Mouse (Mus musculus) forebrain, embryonic 14.5 days (tissue): ENCODE measurements around the gene Cpsf7. TPM values are rescaled to one million over a fixed set of nuclear protein-coding genes. Genes with fewer than 3 reads are reported as not detected.

Experiments
- ATAC-seq: fragments of 200-750 bp; cut with Nextera tagmentation; 2 replicates; pipeline ENCODE4 v1.8.0; 2017; ENCODE audit warnings: mild to moderate bottlenecking, moderate library complexity
- DNase-seq: peaks from one replicate; pipeline ENCODE4 v3.0.0-alpha.2; 2015; ENCODE audit warnings: low spot score
- H3K27ac ChIP-seq: fragments of 300-500 bp; sonication (generic); 2 replicates; pipeline ENCODE4 v1.5.1; 2014; ENCODE audit warnings: low read depth, mild to moderate bottlenecking, control low read depth, low read length, moderate library complexity
- H3K27me3 ChIP-seq: fragments of 300-500 bp; sonication (generic); replicated peaks from 2 replicates; pipeline ENCODE4 v1.6.1; 2014; ENCODE audit warnings: low read length, control low read depth, mixed read lengths; ENCODE audit not compliant: control insufficient read depth, insufficient read depth
- H3K36me3 ChIP-seq: fragments of 300-500 bp; sonication (generic); 2 replicates; pipeline ENCODE4 v1.6.1; 2014; ENCODE audit warnings: low read length, control low read depth; ENCODE audit not compliant: control insufficient read depth, insufficient read depth
- H3K4me1 ChIP-seq: fragments of 300-500 bp; sonication (generic); 2 replicates; pipeline ENCODE4 v1.6.1; 2014; ENCODE audit warnings: antibody characterized with exemption, low read length, control low read depth; ENCODE audit not compliant: control insufficient read depth, insufficient read depth
- H3K4me2 ChIP-seq: fragments of 300-500 bp; sonication (generic); 2 replicates; pipeline ENCODE4 v1.6.1; 2014; ENCODE audit warnings: mild to moderate bottlenecking, control low read depth, low read length
- H3K4me3 ChIP-seq: fragments of 300-500 bp; sonication (generic); 2 replicates; pipeline ENCODE4 v1.5.1; 2014; ENCODE audit warnings: low read depth, low read length, control low read depth
- H3K9ac ChIP-seq: fragments of 300-500 bp; sonication (generic); 2 replicates; pipeline ENCODE4 v1.6.1; 2014; ENCODE audit warnings: mild to moderate bottlenecking, low read length, control low read depth, moderate library complexity
- H3K9me3 ChIP-seq: fragments of 300-500 bp; sonication (generic); replicated peaks from 2 replicates; pipeline ENCODE4 v1.6.1; 2016; ENCODE audit warnings: low read length, control low read depth, mixed read lengths; ENCODE audit not compliant: control insufficient read depth
- WGBS: fragments of 180-500 bp; shearing (Covaris S2); extraction: QIAGEN DNeasy Blood & Tissue Kit; methylation state at CpG from one replicate; pipeline ENCODE4 v1.1.7; 2014; 5-methylcytosine and 5-hydroxymethylcytosine counted together
- polyA plus RNA-seq: library from polyadenylated mRNA; unstranded; fragments of >200 nt; fragmentation: Nextera tagmentation; extraction: Ambion mirVana; gene quantifications from 2 replicates; pipeline ENCODE4 v1.2.1, GENCODE M21; 2014

Cpsf7 gene
- polyA plus RNA-seq, result 53.9 and 61.1 TPM in 2 replicates

- ATAC-seq (peak; percentile 95), DNase-seq (peak; percentile 96)
- H3K4me2 ChIP-seq, result peak within 1 kb of the TSS; percentile 78
- H3K27ac ChIP-seq, result peak within 1 kb of the TSS; percentile 94
- peak within 1 kb of the TSS; percentile 99 for H3K9ac ChIP-seq
- H3K4me3 ChIP-seq, result peak within 1 kb of the TSS; percentile 98
- WGBS, result under 1% methylated on average over 68 of the region's 93 CpGs
- peaks cover 20% of the 10 kb centered on the region for H3K36me3 ChIP-seq
- no peaks in the 10 kb centered on the region for H3K9me3 ChIP-seq
- no peaks in the 10 kb centered on the region for H3K27me3 ChIP-seq
- peaks cover 18% of the 10 kb centered on the region for H3K4me1 ChIP-seq
These were observed at the start of gene Cpsf7 for GRCm38 (mm10) chr19:10525106-10525901. Gene Cpsf7 (plus strand): TSS chr19:10525266.

- DNase-seq, result no peak
- no peak overlapping the region for H3K27ac ChIP-seq
- no peaks in the 10 kb centered on the region for H3K27me3 ChIP-seq
- H3K9me3 ChIP-seq, result no peaks in the 10 kb centered on the region
- no peaks in the 10 kb centered on the region for H3K4me1 ChIP-seq
- no peak overlapping the region for H3K4me3 ChIP-seq
- H3K4me2 ChIP-seq, result no peak overlapping the region
- no peaks in the 10 kb centered on the region for H3K36me3 ChIP-seq
- H3K9ac ChIP-seq, result no peak overlapping the region
- 69% methylated on average over 4 of the region's 4 CpGs for WGBS
- no peak for ATAC-seq
These were observed 45.5 kb upstream of the Cpsf7 start for GRCm38 (mm10) chr19:10479541-10479940.

GRCm38 (mm10) chr19:10482703-10483102 is 42.4 kb upstream of the Cpsf7 start, which contains the start of gene Ppp1r32:
Gene Ppp1r32 (minus strand): TSS chr19:10482928.
- no peak within 1 kb of the TSS for H3K4me3 ChIP-seq
- no peak within 1 kb of the TSS for H3K9ac ChIP-seq
- no peaks in the 10 kb centered on the region for H3K27me3 ChIP-seq
- DNase-seq (peak; percentile 74), ATAC-seq (peak; percentile 67)
- no peaks in the 10 kb centered on the region for H3K36me3 ChIP-seq
- 24% methylated on average over 6 of the region's 6 CpGs for WGBS
- no peaks in the 10 kb centered on the region for H3K4me1 ChIP-seq
- H3K27ac ChIP-seq, result no peak within 1 kb of the TSS
- no peak within 1 kb of the TSS for H3K4me2 ChIP-seq
- no peaks in the 10 kb centered on the region for H3K9me3 ChIP-seq

- DNase-seq (peak; percentile 87), ATAC-seq (peak; percentile 83)
- no peaks in the 10 kb centered on the region for H3K36me3 ChIP-seq
- H3K4me3 ChIP-seq, result no peak overlapping the region
- H3K27ac ChIP-seq, result no peak overlapping the region
- no peaks in the 10 kb centered on the region for H3K27me3 ChIP-seq
- H3K9ac ChIP-seq, result no peak overlapping the region
- 25% methylated on average over 9 of the region's 9 CpGs for WGBS
- H3K4me1 ChIP-seq, result no peaks in the 10 kb centered on the region
- no peaks in the 10 kb centered on the region for H3K9me3 ChIP-seq
- H3K4me2 ChIP-seq, result no peak overlapping the region
These were observed 38.8 kb upstream of the Cpsf7 start for GRCm38 (mm10) chr19:10486264-10486738.

- Histone ChIP-seq H3K4me3 (no peak overlapping the region), H3K27me3 (no peaks in the 10 kb centered on the region), H3K4me2 (no peak overlapping the region), H3K9me3 (no peaks in the 10 kb centered on the region), H3K36me3 (peaks cover 15% of the 10 kb centered on the region), H3K27ac (no peak overlapping the region), H3K9ac (no peak overlapping the region), H3K4me1 (no peaks in the 10 kb centered on the region)
- DNase-seq (no peak), ATAC-seq (no peak)
- 88% methylated on average over 1 of the region's 1 CpGs for WGBS
These were observed 29.4 kb upstream of the Cpsf7 start for GRCm38 (mm10) chr19:10495670-10496069.

GRCm38 (mm10) chr19:10496976-10497375 is 28.1 kb upstream of the Cpsf7 start:
- no peak for DNase-seq
- H3K9me3 ChIP-seq, result no peaks in the 10 kb centered on the region
- no peak for ATAC-seq
- peaks cover 28% of the 10 kb centered on the region for H3K36me3 ChIP-seq
- H3K4me2 ChIP-seq, result no peak overlapping the region
- H3K27me3 ChIP-seq, result no peaks in the 10 kb centered on the region
- no peak overlapping the region for H3K4me3 ChIP-seq
- no peak overlapping the region for H3K27ac ChIP-seq
- 53% methylated on average over 2 of the region's 2 CpGs for WGBS
- no peak overlapping the region for H3K9ac ChIP-seq
- no peaks in the 10 kb centered on the region for H3K4me1 ChIP-seq

GRCm38 (mm10) chr19:10497512-10498160 is 27.4 kb upstream of the Cpsf7 start:
- Histone ChIP-seq H3K9ac (no peak overlapping the region), H3K36me3 (peaks cover 29% of the 10 kb centered on the region), H3K4me3 (no peak overlapping the region), H3K27me3 (no peaks in the 10 kb centered on the region), H3K9me3 (no peaks in the 10 kb centered on the region), H3K4me2 (no peak overlapping the region), H3K4me1 (no peaks in the 10 kb centered on the region), H3K27ac (no peak overlapping the region)
- ATAC-seq (no peak), DNase-seq (no peak)
- WGBS, result 69% methylated on average over 8 of the region's 8 CpGs

GRCm38 (mm10) chr19:10500581-10500980 is 24.5 kb upstream of the Cpsf7 start:
- Histone ChIP-seq H3K27ac (no peak overlapping the region), H3K9me3 (no peaks in the 10 kb centered on the region), H3K27me3 (no peaks in the 10 kb centered on the region), H3K4me1 (no peaks in the 10 kb centered on the region), H3K9ac (no peak overlapping the region), H3K4me2 (no peak overlapping the region), H3K4me3 (no peak overlapping the region), H3K36me3 (peaks cover 45% of the 10 kb centered on the region)
- ATAC-seq (no peak), DNase-seq (no peak)
- WGBS, result 94% methylated on average over 8 of the region's 8 CpGs

GRCm38 (mm10) chr19:10502571-10502970 is 22.5 kb upstream of the Cpsf7 start:
- Histone ChIP-seq H3K9me3 (no peaks in the 10 kb centered on the region), H3K36me3 (peaks cover 58% of the 10 kb centered on the region), H3K4me3 (no peak overlapping the region), H3K27me3 (no peaks in the 10 kb centered on the region), H3K4me2 (no peak overlapping the region), H3K27ac (no peak overlapping the region), H3K4me1 (no peaks in the 10 kb centered on the region), H3K9ac (no peak overlapping the region)
- 4% methylated on average over 4 of the region's 4 CpGs for whole genome bisulfite sequencing
- DNase-seq (peak; percentile 71), ATAC-seq (peak; percentile 77)
